Mouse (Mus musculus) liver, embryonic 15.5 days (tissue): ENCODE results near the gene Srrm1. TPM values are rescaled to one million over a fixed set of nuclear protein-coding genes. Genes with fewer than 3 reads are reported as not detected.

ENCODE experiments used
- ATAC-seq: fragments of 200-750 bp; cut with Nextera tagmentation; 2 replicates; pipeline ENCODE4 v1.8.0; 2017; ENCODE audit warnings: moderate number of reproducible peaks, mild to moderate bottlenecking, moderate library complexity; ENCODE audit not compliant: insufficient read depth
- H3K27ac ChIP-seq: fragments of 300-500 bp; sonication (generic); replicated peaks from 2 replicates; pipeline ENCODE4 v1.5.1; 2015; ENCODE audit warnings: mild to moderate bottlenecking, inconsistent platforms
- H3K27me3 ChIP-seq: fragments of 300-500 bp; sonication (generic); 2 replicates; pipeline ENCODE4 v1.6.1; 2015; ENCODE audit warnings: mild to moderate bottlenecking, inconsistent platforms
- H3K36me3 ChIP-seq: fragments of 300-500 bp; sonication (generic); replicated peaks from 2 replicates; pipeline ENCODE4 v1.6.1; 2015; ENCODE audit warnings: moderate library complexity, mild to moderate bottlenecking, inconsistent platforms
- H3K4me1 ChIP-seq: fragments of 300-500 bp; sonication (generic); replicated peaks from 2 replicates; pipeline ENCODE4 v1.6.1; 2015; ENCODE audit warnings: inconsistent platforms
- H3K4me2 ChIP-seq: fragments of 300-500 bp; sonication (generic); 2 replicates; pipeline ENCODE4 v1.6.1; 2015; ENCODE audit warnings: moderate library complexity, mild to moderate bottlenecking, inconsistent platforms
- H3K4me3 ChIP-seq: fragments of 300-500 bp; sonication (generic); replicated peaks from 2 replicates; pipeline ENCODE4 v1.5.1; 2015; ENCODE audit warnings: mild to moderate bottlenecking, inconsistent platforms
- H3K9ac ChIP-seq: fragments of 300-500 bp; sonication (generic); 2 replicates; pipeline ENCODE4 v1.6.1; 2015; ENCODE audit warnings: moderate library complexity, mild to moderate bottlenecking, inconsistent platforms
- H3K9me3 ChIP-seq: fragments of 300-500 bp; sonication (generic); replicated peaks from 2 replicates; pipeline ENCODE4 v1.6.1; 2016; ENCODE audit warnings: inconsistent platforms
- WGBS: fragments of 180-500 bp; shearing (Covaris S2); methylation state at CpG from one replicate; pipeline ENCODE4 v1.1.7; 2015; ENCODE audit warnings: mixed read lengths; ENCODE audit not compliant: insufficient replicate concordance; 5-methylcytosine and 5-hydroxymethylcytosine counted together
- polyA plus RNA-seq: library from polyadenylated mRNA; unstranded; fragments of >200 nt; fragmentation: Nextera tagmentation; extraction: Ambion mirVana; gene quantifications from 2 replicates; pipeline ENCODE4 v1.2.1, GENCODE M21; 2015

Srrm1 gene
- polyA plus RNA-seq, result 86.1 and 108 TPM in 2 replicates

DNA sequence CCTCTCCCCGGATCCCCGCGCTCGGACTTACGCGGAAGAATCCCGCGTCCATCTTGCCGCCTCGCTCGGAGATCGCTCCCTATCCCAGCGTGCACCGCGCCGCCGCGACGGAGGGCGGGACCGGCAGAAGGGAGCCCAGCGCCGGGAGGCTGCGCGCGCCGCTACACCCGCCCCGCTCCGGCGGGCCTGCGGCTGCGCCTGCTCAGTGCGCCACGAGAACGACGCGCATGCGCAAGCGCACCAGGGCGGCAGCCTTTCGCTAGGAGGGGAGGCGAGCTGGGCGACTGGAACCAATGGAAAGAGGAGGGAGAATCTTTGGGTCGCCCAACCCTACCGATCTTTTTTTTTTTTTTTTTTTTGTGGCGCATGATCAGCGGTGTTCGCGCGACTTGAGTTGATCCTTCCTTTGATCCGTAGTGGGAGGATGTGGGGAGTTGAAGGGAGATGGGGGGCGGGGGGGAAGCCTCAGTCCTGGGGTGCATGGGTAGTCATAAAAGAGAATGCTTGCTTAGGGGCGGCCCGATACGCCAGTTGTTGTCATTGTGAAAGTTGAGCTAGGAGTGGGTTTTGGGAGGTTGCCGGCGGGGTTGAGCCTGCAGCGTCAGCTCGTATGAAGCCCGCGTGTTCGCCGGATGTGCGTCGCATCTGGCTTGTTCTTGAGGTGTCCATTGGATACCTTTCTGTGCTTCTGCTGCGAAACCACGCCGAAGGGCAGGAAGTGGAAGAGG, at the start of gene Srrm1:
TSS of gene Srrm1 (minus strand) at position 256 of the 728 bp plus-strand sequence.
- Histone ChIP-seq H3K4me3 (peak within 1 kb of the TSS; percentile 100), H3K27ac (peak within 1 kb of the TSS; percentile 99), H3K4me2 (peak within 1 kb of the TSS; percentile 92), H3K36me3 (peaks cover 24% of the 10 kb centered on the region), H3K4me1 (peaks cover 50% of the 10 kb centered on the region), H3K9ac (peak within 1 kb of the TSS; percentile 99), H3K9me3 (no peaks in the 10 kb centered on the region), H3K27me3 (no peaks in the 10 kb centered on the region)
- WGBS, result 1% methylated on average over 69 of the region's 69 CpGs
- ATAC-seq, result peak; percentile 89

DNA sequence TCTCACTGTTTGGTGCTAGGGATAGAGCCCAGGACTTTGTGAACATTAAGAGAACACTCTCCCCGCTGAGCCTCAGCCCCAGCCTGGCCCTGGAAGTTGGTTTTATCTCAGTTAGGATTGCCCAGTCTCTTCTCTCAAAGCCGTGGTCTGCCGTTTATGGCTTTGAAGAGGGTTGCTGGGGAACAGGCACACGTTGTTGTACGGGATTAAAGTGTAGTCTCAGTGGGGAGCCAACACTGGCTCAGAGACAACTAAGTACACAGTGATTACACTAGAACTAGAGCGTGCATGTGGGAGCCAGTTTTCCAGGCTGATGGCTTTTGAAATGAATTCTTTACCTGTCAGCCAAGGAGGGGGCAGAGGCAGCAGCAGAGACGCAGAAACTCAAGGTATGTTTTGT, 48.8 kb upstream of the Srrm1 start:
- H3K27ac ChIP-seq, result no peak overlapping the region
- H3K9me3 ChIP-seq, result no peaks in the 10 kb centered on the region
- no peak overlapping the region for H3K4me2 ChIP-seq
- H3K4me1 ChIP-seq, result peaks cover 46% of the 10 kb centered on the region
- no peak for ATAC-seq
- no peak overlapping the region for H3K9ac ChIP-seq
- H3K4me3 ChIP-seq, result no peak overlapping the region
- WGBS, result 42% methylated on average over 7 of the region's 7 CpGs
- H3K27me3 ChIP-seq, result peaks cover 38% of the 10 kb centered on the region
- H3K36me3 ChIP-seq, result no peaks in the 10 kb centered on the region

DNA sequence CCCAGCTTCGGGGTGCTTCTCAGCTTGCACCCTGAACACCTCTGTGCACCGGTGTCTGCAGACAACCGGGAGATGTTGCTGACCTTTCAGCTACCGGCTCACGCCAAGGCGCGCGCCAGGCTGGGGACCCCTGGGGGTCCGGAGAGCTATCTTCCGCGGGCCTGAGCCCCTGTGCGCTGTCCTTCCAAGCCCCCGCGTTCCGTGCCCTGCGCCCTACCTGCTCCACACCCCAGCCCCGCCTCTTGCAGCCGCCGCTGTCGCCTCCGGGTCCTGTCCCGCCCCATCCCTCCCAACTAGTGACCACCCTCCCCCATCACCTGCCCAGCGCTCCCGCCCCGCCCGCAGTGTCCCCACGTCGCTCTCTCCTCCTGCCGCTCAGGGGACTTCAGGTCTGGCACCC, 44.9 kb upstream of the Srrm1 start, which contains the start of gene Ncmap:
TSS of gene Ncmap (minus strand) at position 237 of the 400 bp plus-strand sequence.
- H3K4me1 ChIP-seq, result peaks cover 14% of the 10 kb centered on the region
- H3K9ac ChIP-seq, result no peak within 1 kb of the TSS
- no peaks in the 10 kb centered on the region for H3K36me3 ChIP-seq
- peak within 1 kb of the TSS; percentile 49 for H3K4me2 ChIP-seq
- no peak within 1 kb of the TSS for H3K27ac ChIP-seq
- WGBS, result under 1% methylated on average over 29 of the region's 29 CpGs
- H3K4me3 ChIP-seq, result peak within 1 kb of the TSS; percentile 17; the same call in 1 of the 2 replicates
- no peak for ATAC-seq
- no peaks in the 10 kb centered on the region for H3K9me3 ChIP-seq
- peaks cover 63% of the 10 kb centered on the region for H3K27me3 ChIP-seq

DNA sequence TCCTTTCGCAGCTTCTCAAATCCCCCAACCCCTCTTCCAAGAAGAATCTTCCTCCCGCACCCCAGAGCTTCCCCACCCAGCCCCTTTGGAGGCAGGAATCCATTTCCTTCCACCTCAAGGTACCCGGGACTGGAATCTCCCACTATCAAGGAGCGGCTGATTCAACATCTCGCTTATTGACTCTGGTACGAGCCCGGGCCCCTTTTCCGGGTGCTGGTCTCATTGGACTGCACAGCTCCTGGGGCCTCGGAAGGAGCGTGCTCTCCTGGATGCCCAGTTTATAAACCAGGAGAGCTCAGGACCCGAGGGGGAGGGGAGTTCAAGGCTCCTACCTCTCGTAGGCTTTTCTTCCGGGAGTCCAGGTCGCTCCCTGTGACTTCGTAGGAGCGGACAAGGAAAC, 44.4 kb upstream of the Srrm1 start:
- Histone ChIP-seq H3K4me3 (peak overlapping the region; percentile 17; the same call in 1 of the 2 replicates), H3K9ac (no peak overlapping the region), H3K9me3 (no peaks in the 10 kb centered on the region), H3K27me3 (peaks cover 63% of the 10 kb centered on the region), H3K4me1 (peaks cover 14% of the 10 kb centered on the region), H3K36me3 (no peaks in the 10 kb centered on the region), H3K4me2 (peak overlapping the region; percentile 49), H3K27ac (no peak overlapping the region)
- no peak for ATAC-seq
- WGBS, result 7% methylated on average over 16 of the region's 16 CpGs

DNA sequence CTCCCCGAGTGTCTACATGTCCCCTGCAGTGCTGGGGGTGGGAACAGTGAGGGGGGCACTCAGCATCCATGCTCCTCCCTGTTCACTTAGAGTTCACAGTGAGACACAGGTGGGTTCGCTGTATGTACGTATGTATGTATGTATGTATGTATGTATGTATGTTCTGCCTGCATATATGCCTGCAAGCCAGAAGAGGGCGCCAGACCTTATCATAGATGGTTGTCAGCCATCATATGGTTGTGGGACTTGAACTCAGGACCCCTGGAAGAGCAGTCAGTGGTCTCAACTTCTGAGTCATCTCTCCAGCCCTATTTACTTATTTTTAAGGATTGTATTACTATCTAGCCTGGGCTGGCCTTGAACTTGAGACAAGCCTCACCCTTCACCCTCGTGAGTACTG, 43.2 kb upstream of the Srrm1 start:
- H3K4me1 ChIP-seq, result peaks cover 14% of the 10 kb centered on the region
- H3K27ac ChIP-seq, result no peak overlapping the region
- H3K27me3 ChIP-seq, result peaks cover 63% of the 10 kb centered on the region

DNA sequence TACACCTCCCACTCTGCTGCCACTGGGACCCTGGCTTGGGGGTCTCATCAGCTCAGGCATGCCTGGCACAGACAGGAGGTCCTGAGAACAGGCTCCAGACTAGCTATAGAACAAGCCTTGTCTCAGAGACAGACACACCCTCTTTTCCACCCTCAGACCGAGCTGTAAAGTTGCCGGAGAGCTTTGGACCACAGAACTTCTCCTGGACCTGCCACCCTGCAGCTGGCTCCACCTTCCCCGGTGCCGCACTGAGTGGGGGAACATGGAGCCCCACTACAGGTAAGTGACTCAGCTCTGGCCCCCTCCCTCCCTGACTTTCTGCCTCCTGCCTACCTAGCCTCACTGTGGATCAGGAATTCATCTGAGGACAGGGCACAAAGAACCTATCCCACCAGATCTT, 42.3 kb upstream of the Srrm1 start:
- H3K9me3 ChIP-seq, result no peaks in the 10 kb centered on the region
- no peak for ATAC-seq
- WGBS, result 77% methylated on average over 4 of the region's 4 CpGs
- H3K9ac ChIP-seq, result no peak overlapping the region
- H3K4me3 ChIP-seq, result no peak overlapping the region
- H3K4me2 ChIP-seq, result no peak overlapping the region
- peaks cover 14% of the 10 kb centered on the region for H3K4me1 ChIP-seq
- H3K36me3 ChIP-seq, result no peaks in the 10 kb centered on the region
- H3K27ac ChIP-seq, result no peak overlapping the region
- peaks cover 59% of the 10 kb centered on the region for H3K27me3 ChIP-seq

More for the DNA sequence above, 43.2 kb upstream of the Srrm1 start:
- Histone ChIP-seq H3K36me3 (no peaks in the 10 kb centered on the region), H3K4me2 (no peak overlapping the region), H3K9ac (no peak overlapping the region), H3K4me3 (no peak overlapping the region), H3K9me3 (no peaks in the 10 kb centered on the region)
- 76% methylated on average over 5 of the region's 5 CpGs for WGBS
- ATAC-seq, result no peak

DNA sequence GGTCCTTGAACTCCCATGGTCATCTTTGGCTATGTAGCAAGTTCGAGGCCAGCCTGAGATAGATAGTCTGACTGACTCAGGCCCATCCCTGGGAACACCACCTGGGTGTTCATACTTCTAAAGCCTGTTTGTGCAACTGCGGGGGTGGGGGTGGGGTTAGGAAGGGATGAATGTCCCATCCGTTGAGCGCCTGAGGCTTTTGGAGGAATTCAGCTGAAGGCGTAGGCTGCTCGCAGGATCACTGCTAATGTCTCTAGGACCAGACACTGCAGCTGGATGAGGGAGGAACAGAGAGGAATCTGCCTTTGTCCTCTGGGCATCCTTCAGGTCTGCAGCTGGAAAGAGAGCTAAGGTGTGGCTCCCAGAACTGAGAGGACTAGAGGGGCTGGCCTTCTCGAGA, 41.5 kb upstream of the Srrm1 start:
- Histone ChIP-seq H3K27ac (no peak overlapping the region), H3K9ac (no peak overlapping the region), H3K4me3 (no peak overlapping the region), H3K27me3 (peaks cover 53% of the 10 kb centered on the region), H3K36me3 (no peaks in the 10 kb centered on the region), H3K4me1 (peaks cover 14% of the 10 kb centered on the region), H3K9me3 (no peaks in the 10 kb centered on the region), H3K4me2 (no peak overlapping the region)
- WGBS, result 65% methylated on average over 7 of the region's 7 CpGs
- ATAC-seq, result no peak

DNA sequence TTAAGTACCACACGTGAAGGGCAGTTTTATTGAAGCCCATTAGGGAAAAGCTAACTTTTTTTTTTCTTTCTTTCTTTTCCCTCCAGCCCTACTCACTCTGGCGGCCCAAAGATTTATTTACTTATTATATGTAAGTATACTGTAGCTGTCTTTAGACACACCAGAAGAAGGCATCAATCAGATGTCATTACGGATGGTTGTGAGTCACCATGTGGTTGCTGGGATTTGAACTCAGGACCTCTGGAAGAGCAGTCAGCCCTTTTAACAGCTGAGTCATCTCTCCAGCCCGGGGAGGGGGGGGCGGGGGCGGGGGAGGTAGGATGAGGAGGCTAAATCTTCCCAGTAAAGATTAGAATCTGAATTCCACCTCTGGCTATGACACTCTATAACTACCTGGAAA, 40.3 kb upstream of the Srrm1 start:
- Histone ChIP-seq H3K4me1 (peaks cover 11% of the 10 kb centered on the region), H3K36me3 (no peaks in the 10 kb centered on the region), H3K27me3 (peaks cover 40% of the 10 kb centered on the region), H3K4me3 (no peak overlapping the region), H3K27ac (no peak overlapping the region), H3K9me3 (no peaks in the 10 kb centered on the region), H3K4me2 (no peak overlapping the region), H3K9ac (no peak overlapping the region)
- 62% methylated on average over 6 of the region's 6 CpGs for WGBS
- ATAC-seq, result no peak

DNA sequence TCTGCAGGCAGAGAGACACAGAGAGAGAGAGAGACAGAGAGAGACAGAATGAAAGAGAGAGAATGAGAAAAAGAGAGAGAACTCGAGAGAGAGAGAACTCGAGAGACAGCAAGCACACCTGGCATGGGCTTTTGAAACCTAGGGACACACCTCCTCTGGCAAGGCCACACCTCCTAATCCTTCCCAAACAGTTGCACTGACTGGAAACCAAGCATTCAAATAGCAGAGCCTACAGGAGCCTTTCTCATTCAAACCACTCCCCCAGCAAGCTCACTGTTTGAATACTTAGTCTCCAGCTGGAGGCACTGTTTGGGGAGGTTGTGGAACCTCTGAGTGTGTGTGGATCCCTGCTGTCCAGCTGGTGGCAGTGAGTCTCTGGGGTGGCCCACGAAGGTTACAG, 39.7 kb upstream of the Srrm1 start:
- 64% methylated on average over 3 of the region's 3 CpGs for WGBS
- no peaks in the 10 kb centered on the region for H3K36me3 ChIP-seq
- H3K4me2 ChIP-seq, result no peak overlapping the region
- H3K27me3 ChIP-seq, result peaks cover 34% of the 10 kb centered on the region
- H3K4me3 ChIP-seq, result no peak overlapping the region
- H3K9ac ChIP-seq, result no peak overlapping the region
- peaks cover 5% of the 10 kb centered on the region; the same call in 1 of the 2 replicates for H3K4me1 ChIP-seq
- H3K27ac ChIP-seq, result no peak overlapping the region
- no peak for ATAC-seq
- no peaks in the 10 kb centered on the region for H3K9me3 ChIP-seq

DNA sequence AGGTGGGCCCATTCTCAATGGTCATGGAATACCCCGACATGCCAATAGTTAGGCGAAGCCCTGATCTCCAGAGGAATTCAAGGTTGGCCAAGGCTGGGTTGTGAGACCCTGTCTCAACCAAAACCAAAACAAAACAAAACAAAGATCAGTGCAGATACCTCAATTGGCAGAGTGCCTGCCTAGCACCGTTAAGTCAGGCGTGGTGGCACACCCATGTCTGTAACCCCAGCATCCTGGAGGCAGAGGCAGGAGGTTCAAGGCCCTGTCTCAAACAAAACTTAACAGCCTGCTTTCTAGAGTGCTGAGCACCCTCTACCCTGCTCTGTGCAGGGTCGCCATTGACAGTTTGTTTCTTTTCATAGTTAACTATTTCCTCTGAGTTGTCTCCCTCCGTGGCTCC, 37.9 kb upstream of the Srrm1 start:
- H3K27me3 ChIP-seq, result peaks cover 16% of the 10 kb centered on the region
- H3K27ac ChIP-seq, result no peak overlapping the region
- ATAC-seq, result no peak
- no peaks in the 10 kb centered on the region for H3K9me3 ChIP-seq
- no peak overlapping the region for H3K4me2 ChIP-seq
- 42% methylated on average over 6 of the region's 6 CpGs for WGBS
- no peak overlapping the region for H3K9ac ChIP-seq
- no peak overlapping the region for H3K4me3 ChIP-seq
- no peaks in the 10 kb centered on the region for H3K36me3 ChIP-seq
- no peaks in the 10 kb centered on the region for H3K4me1 ChIP-seq

DNA sequence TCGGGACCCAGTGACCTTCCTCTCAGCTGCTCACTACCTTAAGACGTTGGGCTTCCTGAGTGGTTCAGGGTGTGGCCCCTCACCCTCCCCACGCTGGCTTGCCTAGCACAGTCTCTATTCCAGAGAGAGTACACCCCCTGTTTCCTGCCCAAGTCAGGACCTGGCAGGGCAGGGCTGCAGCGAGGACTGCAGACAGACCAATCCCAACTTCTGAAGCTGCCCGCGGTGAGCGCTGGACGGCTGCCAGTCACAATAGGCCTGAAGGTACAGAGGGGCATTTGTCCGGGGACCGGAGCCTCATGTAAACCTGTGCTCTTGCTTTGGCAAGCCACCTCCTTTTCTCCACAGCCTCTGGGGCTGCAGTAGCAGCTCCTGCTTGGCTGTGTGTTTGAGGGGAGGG, 32.5 kb upstream of the Srrm1 start:
- Histone ChIP-seq H3K9ac (no peak overlapping the region), H3K4me1 (no peaks in the 10 kb centered on the region), H3K27me3 (peaks cover 8% of the 10 kb centered on the region), H3K36me3 (no peaks in the 10 kb centered on the region), H3K4me2 (no peak overlapping the region), H3K4me3 (no peak overlapping the region), H3K9me3 (no peaks in the 10 kb centered on the region), H3K27ac (no peak overlapping the region)
- 48% methylated on average over 10 of the region's 10 CpGs for WGBS
- ATAC-seq, result no peak

DNA sequence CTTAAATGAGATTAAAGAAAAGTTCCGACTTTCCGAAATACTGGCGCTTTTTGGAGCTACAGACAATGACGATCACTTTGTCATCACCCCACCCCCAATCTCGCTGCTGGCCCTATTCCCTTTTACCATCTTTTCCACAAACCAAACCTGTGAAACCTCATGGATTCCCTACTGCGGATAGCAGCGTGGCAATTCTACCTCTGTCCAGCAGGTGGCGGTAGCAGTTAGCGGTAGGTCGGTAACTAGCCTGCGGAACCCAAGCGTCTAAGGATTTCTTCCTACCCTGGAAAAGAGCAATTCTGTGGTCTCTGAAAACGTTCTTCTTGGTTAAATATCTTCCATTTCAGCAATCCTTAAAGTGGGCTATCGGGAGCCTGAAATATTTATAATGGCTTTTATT, 29.2 kb upstream of the Srrm1 start:
- whole genome bisulfite sequencing, result 2% methylated on average over 14 of the region's 14 CpGs
- Histone ChIP-seq H3K4me2 (no peak overlapping the region), H3K9ac (no peak overlapping the region), H3K9me3 (no peaks in the 10 kb centered on the region), H3K27ac (no peak overlapping the region), H3K27me3 (peaks cover 8% of the 10 kb centered on the region), H3K4me3 (no peak overlapping the region), H3K4me1 (no peaks in the 10 kb centered on the region), H3K36me3 (no peaks in the 10 kb centered on the region)
- ATAC-seq, result no peak
